Mouse (Mus musculus) G1E (cell line): ENCODE data around the gene Ddx55. TPM values are rescaled to one million over a fixed set of nuclear protein-coding genes. Genes with fewer than 3 reads are reported as not detected.

Experiments used
- ATAC-seq: 2 replicates; pipeline ENCODE4 v1.8.0; 2016; ENCODE audit warnings: mild to moderate bottlenecking; ENCODE audit not compliant: insufficient number of reproducible peaks, poor library complexity, low FRiP score, severe bottlenecking; ENCODE audit errors: extremely low read depth
- DNase-seq: peaks from one replicate; pipeline ENCODE4 v3.0.0; 2012; ENCODE audit warnings: low spot score
- H3K27me3 ChIP-seq: 2 replicates; pipeline ENCODE4 v1.6.1; 2012; ENCODE audit warnings: mild to moderate bottlenecking, low read length, inconsistent platforms; ENCODE audit not compliant: insufficient read depth
- H3K36me3 ChIP-seq: replicated peaks from 2 replicates; pipeline ENCODE3; 2012; ENCODE audit warnings: mild to moderate bottlenecking, inconsistent platforms
- H3K4me1 ChIP-seq: 2 replicates; pipeline ENCODE4 v1.6.1; 2012; ENCODE audit warnings: low read depth, low read length, inconsistent platforms, mixed read lengths; ENCODE audit not compliant: insufficient read depth
- H3K4me3 ChIP-seq: 2 replicates; pipeline ENCODE4 v1.5.1; 2012; ENCODE audit warnings: low read depth, mild to moderate bottlenecking, inconsistent platforms, low read length, moderate library complexity, mixed read lengths
- H3K9me3 ChIP-seq: replicated peaks from 2 replicates; pipeline ENCODE4 v1.6.1; 2012; ENCODE audit warnings: inconsistent platforms
- CTCF ChIP-seq: IDR thresholded peaks from 2 replicates; pipeline ENCODE4 v1.5.1; 2012; ENCODE audit warnings: low read depth, low read length, inconsistent platforms, mixed read lengths
- GATA1 ChIP-seq: IDR thresholded peaks from 2 replicates; pipeline ENCODE4 v1.6.1; 2012; ENCODE audit warnings: borderline replicate concordance, low read length, inconsistent platforms, mixed read lengths
- GATA2 ChIP-seq: IDR thresholded peaks from 2 replicates; pipeline ENCODE4 v1.6.1; 2012; ENCODE audit warnings: low read depth, low read length, inconsistent platforms, borderline replicate concordance
- POLR2AphosphoS5 ChIP-seq: IDR thresholded peaks from 2 replicates; pipeline ENCODE4 v1.6.1; 2012; ENCODE audit warnings: low read depth, low read length, inconsistent platforms; ENCODE audit not compliant: insufficient replicate concordance
- TAL1 ChIP-seq: conservative IDR thresholded peaks from 2 replicates; pipeline ENCODE4 v1.6.1; 2012; ENCODE audit warnings: low read depth, low read length, inconsistent platforms, mixed read lengths
- polyA plus RNA-seq: library from polyadenylated mRNA; stranded (reverse); fragments of >175 nt; gene quantifications from 2 replicates; pipeline ENCODE4 v1.2.3, GENCODE M21; 2012
- total RNA-seq, 2 experiments: library from RNA; stranded (forward) in 1 of 2; stranded (reverse) in 1 of 2; fragments of 200-1000 nt in 1 of 2; fragments of >200 nt in 1 of 2; fragmentation: Nextera tagmentation in 1 of 2; gene quantifications; 2 replicates each; pipeline ENCODE4 v1.2.3; 2014 to 2017

Gene Ddx55
- total and polyA plus RNA-seq, 3 experiments: 21.7 to 25.6 (median 23.1) TPM

GRCm38 (mm10) chr5:124535016-124535415, 17.6 kb upstream of the Ddx55 start:
- Histone ChIP-seq H3K36me3 (no peaks in the 10 kb centered on the region), H3K27me3 (peaks cover 30% of the 10 kb centered on the region), H3K4me1 (peaks cover 46% of the 10 kb centered on the region), H3K4me3 (no peak overlapping the region), H3K9me3 (no peaks in the 10 kb centered on the region)
- DNase-seq (no peak), ATAC-seq (no peak)
- no peak for TF ChIP-seq GATA2
- TF ChIP-seq POLR2AphosphoS5: no peak
- no peak for TF ChIP-seq TAL1
- no peak for TF ChIP-seq CTCF
- TF ChIP-seq GATA1: no peak

- DNase-seq (no peak), ATAC-seq (no peak)
- H3K4me3 ChIP-seq: peak overlapping the region; percentile 61; the same call in 1 of the 2 replicates
- H3K4me1 ChIP-seq: peaks cover 31% of the 10 kb centered on the region
- peaks cover 14% of the 10 kb centered on the region for H3K27me3 ChIP-seq
- TF ChIP-seq GATA1 (no peak), CTCF (no peak), GATA2 (no peak), TAL1 (no peak), POLR2AphosphoS5 (no peak)
- H3K9me3 ChIP-seq: no peaks in the 10 kb centered on the region
- peaks cover under 1% of the 10 kb centered on the region for H3K36me3 ChIP-seq
Measured at GRCm38 (mm10) chr5:124536776-124537175, 15.9 kb upstream of the Ddx55 start.

- H3K36me3 ChIP-seq: peaks cover 22% of the 10 kb centered on the region
- TF ChIP-seq GATA2 (no peak), CTCF (0 out of 2 replicates have a peak, but pooled peaks have one; percentile 1)
- DNase-seq: peak; percentile 54
- H3K27me3 ChIP-seq: peaks cover 5% of the 10 kb centered on the region; the same call in 1 of the 2 replicates
- no peak overlapping the region for H3K4me3 ChIP-seq
- no peaks in the 10 kb centered on the region for H3K9me3 ChIP-seq
- peaks cover 45% of the 10 kb centered on the region for H3K4me1 ChIP-seq
- peak; percentile 42; the same call in 1 of the 2 replicates for ATAC-seq
Measured at GRCm38 (mm10) chr5:124538813-124539792, 13.6 kb upstream of the Ddx55 start.

- Histone ChIP-seq H3K9me3 (no peaks in the 10 kb centered on the region), H3K36me3 (peaks cover 30% of the 10 kb centered on the region), H3K4me1 (peaks cover 49% of the 10 kb centered on the region), H3K4me3 (peak overlapping the region; percentile 90; the same call in 1 of the 2 replicates), H3K27me3 (peaks cover 5% of the 10 kb centered on the region; the same call in 1 of the 2 replicates)
- no peak for TF ChIP-seq GATA1
- TF ChIP-seq CTCF: no peak
- no peak for TF ChIP-seq POLR2AphosphoS5
- TF ChIP-seq GATA2: no peak
- no peak for TF ChIP-seq TAL1
- DNase-seq (no peak), ATAC-seq (no peak)
Measured at GRCm38 (mm10) chr5:124539905-124540304, 12.8 kb upstream of the Ddx55 start.

GRCm38 (mm10) chr5:124540383-124540786, 12.3 kb upstream of the Ddx55 start, which contains the start of gene Tmed2:
Tmed2 (plus strand) TSS chr5:124540695.
- peak; percentile 73 for ATAC-seq
- Histone ChIP-seq H3K4me3 (peak within 1 kb of the TSS; percentile 90), H3K4me1 (peaks cover 48% of the 10 kb centered on the region), H3K36me3 (peaks cover 35% of the 10 kb centered on the region), H3K9me3 (no peaks in the 10 kb centered on the region), H3K27me3 (peaks cover 5% of the 10 kb centered on the region; the same call in 1 of the 2 replicates)
- TF ChIP-seq GATA1 (no peak), POLR2AphosphoS5 (no peak), GATA2 (no peak), CTCF (no peak), TAL1 (no peak)
- peak; percentile 99 for DNase-seq

GRCm38 (mm10) chr5:124540905-124541601, 11.6 kb upstream of the Ddx55 start:
- ATAC-seq (no peak), DNase-seq (peak; percentile 35)
- TF ChIP-seq GATA1: no peak
- Histone ChIP-seq H3K4me3 (peak overlapping the region; percentile 90), H3K27me3 (peaks cover 5% of the 10 kb centered on the region; the same call in 1 of the 2 replicates), H3K9me3 (no peaks in the 10 kb centered on the region), H3K4me1 (peaks cover 44% of the 10 kb centered on the region), H3K36me3 (peaks cover 41% of the 10 kb centered on the region)
